Mouse (Mus musculus) hindbrain, embryonic 16.5 days (tissue): ENCODE data around the gene Slc51a. TPM values are rescaled to one million over a fixed set of nuclear protein-coding genes. Genes with fewer than 3 reads are reported as not detected.

ENCODE experiments used
- ATAC-seq: fragments of 200-750 bp; cut with Nextera tagmentation; 2 replicates; pipeline ENCODE4 v1.8.0; 2017; ENCODE audit warnings: moderate TSS enrichment, moderate library complexity
- H3K27ac ChIP-seq: fragments of 300-500 bp; sonication (generic); 2 replicates; pipeline ENCODE4 v1.5.1; 2014; ENCODE audit warnings: low read depth, mild to moderate bottlenecking, control low read depth, low read length, moderate library complexity
- H3K27me3 ChIP-seq: fragments of 300-500 bp; sonication (generic); replicated peaks from 2 replicates; pipeline ENCODE4 v1.6.1; 2014; ENCODE audit warnings: low read length; ENCODE audit not compliant: control insufficient read depth, insufficient read depth
- H3K36me3 ChIP-seq: fragments of 300-500 bp; sonication (generic); 2 replicates; pipeline ENCODE4 v1.6.1; 2014; ENCODE audit warnings: mild to moderate bottlenecking, low read length, moderate library complexity, mixed read lengths; ENCODE audit not compliant: control insufficient read depth, insufficient read depth
- H3K4me1 ChIP-seq: fragments of 300-500 bp; sonication (generic); 2 replicates; pipeline ENCODE4 v1.6.1; 2014; ENCODE audit warnings: low read depth, low read length; ENCODE audit not compliant: control insufficient read depth, insufficient read depth
- H3K4me2 ChIP-seq: fragments of 300-500 bp; sonication (generic); 2 replicates; pipeline ENCODE4 v1.6.1; 2014; ENCODE audit warnings: mild to moderate bottlenecking, low read length, control low read depth, moderate library complexity
- H3K4me3 ChIP-seq: fragments of 300-500 bp; sonication (generic); 2 replicates; pipeline ENCODE4 v1.5.1; 2014; ENCODE audit warnings: mild to moderate bottlenecking, low read length, control low read depth, moderate library complexity
- H3K9ac ChIP-seq: fragments of 300-500 bp; sonication (generic); 2 replicates; pipeline ENCODE4 v1.6.1; 2014; ENCODE audit warnings: low read depth, mild to moderate bottlenecking, control low read depth, low read length, moderate library complexity
- H3K9me3 ChIP-seq: fragments of 300-500 bp; sonication (generic); 2 replicates; pipeline ENCODE4 v1.6.1; 2014; ENCODE audit warnings: mild to moderate bottlenecking, low read length, moderate library complexity; ENCODE audit not compliant: control insufficient read depth
- WGBS: fragments of 180-500 bp; shearing (Covaris S2); extraction: QIAGEN DNeasy Blood & Tissue Kit; methylation state at CpG from one replicate; pipeline ENCODE4 v1.1.7; 2014; 5-methylcytosine and 5-hydroxymethylcytosine counted together
- polyA plus RNA-seq: library from polyadenylated mRNA; unstranded; fragments of >200 nt; fragmentation: Nextera tagmentation; extraction: Ambion mirVana; gene quantifications from 2 replicates; pipeline ENCODE4 v1.2.1, GENCODE M21; 2015

The Slc51a gene
- polyA plus RNA-seq = 0.19 TPM in 1 of 2 replicates, not detected in the other

GRCm38 (mm10) chr16:32487234-32488111 is at the start of gene Slc51a:
Gene Slc51a, minus strand, starts transcription at chr16:32487879.
- no peak within 1 kb of the TSS for H3K4me2 ChIP-seq

GRCm38 (mm10) chr16:32535157-32535751 is 47.6 kb upstream of the Slc51a start:
- WGBS = 40% methylated on average over 5 of the region's 5 CpGs
- no peak overlapping the region for H3K4me3 ChIP-seq
- no peaks in the 10 kb centered on the region for H3K36me3 ChIP-seq
- H3K27ac ChIP-seq = no peak overlapping the region
- no peak overlapping the region for H3K9ac ChIP-seq
- no peaks in the 10 kb centered on the region for H3K9me3 ChIP-seq
- H3K4me1 ChIP-seq = no peaks in the 10 kb centered on the region
- H3K4me2 ChIP-seq = no peak overlapping the region
- no peaks in the 10 kb centered on the region for H3K27me3 ChIP-seq
- no peak for ATAC-seq

More at GRCm38 (mm10) chr16:32487234-32488111, at the start of gene Slc51a:
- no peak for ATAC-seq
- H3K4me3 ChIP-seq = no peak within 1 kb of the TSS
- no peaks in the 10 kb centered on the region for H3K27me3 ChIP-seq
- no peak within 1 kb of the TSS for H3K9ac ChIP-seq
- no peaks in the 10 kb centered on the region for H3K9me3 ChIP-seq
- H3K36me3 ChIP-seq = no peaks in the 10 kb centered on the region
- WGBS = 64% methylated on average over 15 of the region's 15 CpGs
- no peak within 1 kb of the TSS for H3K27ac ChIP-seq
- no peaks in the 10 kb centered on the region for H3K4me1 ChIP-seq

- no peak for ATAC-seq
- Histone ChIP-seq H3K36me3 (no peaks in the 10 kb centered on the region), H3K4me2 (no peak overlapping the region), H3K27ac (no peak overlapping the region), H3K4me3 (no peak overlapping the region), H3K27me3 (no peaks in the 10 kb centered on the region), H3K9ac (no peak overlapping the region), H3K4me1 (no peaks in the 10 kb centered on the region), H3K9me3 (no peaks in the 10 kb centered on the region)
- 54% methylated on average over 18 of the region's 18 CpGs for WGBS
Observed at GRCm38 (mm10) chr16:32532878-32533826, 45.5 kb upstream of the Slc51a start.

- no peak overlapping the region for H3K27ac ChIP-seq
- H3K4me1 ChIP-seq = peaks cover 8% of the 10 kb centered on the region
- H3K9ac ChIP-seq = no peak overlapping the region
- H3K36me3 ChIP-seq = no peaks in the 10 kb centered on the region
- H3K4me3 ChIP-seq = no peak overlapping the region
- no peak for ATAC-seq
- H3K4me2 ChIP-seq = no peak overlapping the region
- no peaks in the 10 kb centered on the region for H3K9me3 ChIP-seq
- H3K27me3 ChIP-seq = no peaks in the 10 kb centered on the region
- 65% methylated on average over 7 of the region's 7 CpGs for WGBS
Observed at GRCm38 (mm10) chr16:32526906-32527305, 39.2 kb upstream of the Slc51a start.

GRCm38 (mm10) chr16:32524244-32524615 is 36.6 kb upstream of the Slc51a start:
- peak; percentile 55; the same call in 1 of the 2 replicates for ATAC-seq
- peak overlapping the region; percentile 66 for H3K27ac ChIP-seq
- H3K9ac ChIP-seq = no peak overlapping the region
- no peaks in the 10 kb centered on the region for H3K27me3 ChIP-seq
- no peaks in the 10 kb centered on the region for H3K36me3 ChIP-seq
- no peaks in the 10 kb centered on the region for H3K9me3 ChIP-seq
- H3K4me1 ChIP-seq = peaks cover 8% of the 10 kb centered on the region
- WGBS = 32% methylated on average over 5 of the region's 5 CpGs
- no peak overlapping the region for H3K4me2 ChIP-seq
- no peak overlapping the region for H3K4me3 ChIP-seq

- H3K27me3 ChIP-seq = no peaks in the 10 kb centered on the region
- no peaks in the 10 kb centered on the region for H3K9me3 ChIP-seq
- peaks cover 8% of the 10 kb centered on the region for H3K4me1 ChIP-seq
- H3K9ac ChIP-seq = no peak overlapping the region
- 60% methylated on average over 8 of the region's 8 CpGs for WGBS
- H3K27ac ChIP-seq = no peak overlapping the region
- no peaks in the 10 kb centered on the region for H3K36me3 ChIP-seq
- ATAC-seq = peak; percentile 77
- no peak overlapping the region for H3K4me3 ChIP-seq
- H3K4me2 ChIP-seq = no peak overlapping the region
Observed at GRCm38 (mm10) chr16:32523462-32524243, 36.0 kb upstream of the Slc51a start.

- Histone ChIP-seq H3K9me3 (no peaks in the 10 kb centered on the region), H3K27ac (no peak overlapping the region), H3K4me2 (no peak overlapping the region), H3K36me3 (no peaks in the 10 kb centered on the region), H3K4me1 (peaks cover 8% of the 10 kb centered on the region), H3K9ac (no peak overlapping the region), H3K27me3 (no peaks in the 10 kb centered on the region), H3K4me3 (no peak overlapping the region)
- ATAC-seq = no peak
- WGBS = 91% methylated on average over 6 of the region's 6 CpGs
Observed at GRCm38 (mm10) chr16:32522578-32523194, 35.0 kb upstream of the Slc51a start.

GRCm38 (mm10) chr16:32520372-32520748 is 32.7 kb upstream of the Slc51a start:
- no peak overlapping the region for H3K27ac ChIP-seq
- WGBS = 62% methylated on average over 9 of the region's 9 CpGs
- no peak for ATAC-seq
- H3K4me1 ChIP-seq = peaks cover 18% of the 10 kb centered on the region
- H3K4me2 ChIP-seq = no peak overlapping the region
- H3K9me3 ChIP-seq = no peaks in the 10 kb centered on the region
- no peak overlapping the region for H3K4me3 ChIP-seq
- H3K36me3 ChIP-seq = no peaks in the 10 kb centered on the region
- no peak overlapping the region for H3K9ac ChIP-seq
- no peaks in the 10 kb centered on the region for H3K27me3 ChIP-seq
